Mouse (Mus musculus): ENCODE measurements around the gene Polk.

Gene Polk

DNA sequence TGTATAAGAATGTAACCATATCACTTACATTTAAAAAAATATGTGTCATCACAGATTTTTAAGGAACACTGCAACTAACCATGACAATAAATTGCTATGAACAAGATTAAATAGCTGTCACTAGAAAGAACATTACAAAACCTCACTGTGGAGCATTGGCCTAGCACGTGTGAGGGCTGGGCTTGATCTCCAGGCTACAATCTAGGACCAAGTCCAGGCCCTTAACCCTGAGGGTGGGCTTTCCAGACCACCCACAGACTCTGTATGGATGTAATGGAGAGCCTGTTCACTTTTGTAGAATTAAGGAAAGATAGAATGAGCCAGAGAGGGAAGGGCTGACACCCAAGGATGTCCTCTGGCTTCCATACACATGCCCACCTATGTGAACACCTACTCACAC, 79.7 kb downstream of the Polk start:
- DNase-seq (ENCODE audit: low read depth): no peak

DNA sequence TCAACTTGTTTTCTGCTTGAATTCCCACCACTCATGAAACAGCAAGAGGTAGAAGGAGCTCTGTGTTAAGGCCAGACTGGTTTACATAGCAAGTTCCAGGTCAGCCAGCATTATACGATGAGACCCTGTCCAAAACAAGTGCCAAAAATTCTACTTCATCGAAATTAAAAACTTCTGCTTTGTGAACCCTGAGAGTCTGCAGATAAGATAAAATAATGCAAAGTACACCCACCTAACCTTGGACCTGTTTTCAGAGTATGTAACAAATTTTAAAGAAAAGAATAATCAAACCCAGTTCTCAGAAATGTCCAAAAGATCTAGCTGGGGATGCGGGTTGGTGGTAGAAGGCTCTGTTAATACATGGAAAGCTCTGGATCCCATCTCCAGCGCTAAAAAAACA, 83.8 kb downstream of the Polk start:
- DNase-seq (ENCODE audit: low read depth): no peak

GRCm38 (mm10) chr13:96458018-96458417, 84.4 kb downstream of the Polk start:
- no peak for DNase-seq (ENCODE audit: low read depth)

GRCm38 (mm10) chr13:96457566-96457965, 84.8 kb downstream of the Polk start:
- DNase-seq (ENCODE audit: low read depth): no peak

DNA sequence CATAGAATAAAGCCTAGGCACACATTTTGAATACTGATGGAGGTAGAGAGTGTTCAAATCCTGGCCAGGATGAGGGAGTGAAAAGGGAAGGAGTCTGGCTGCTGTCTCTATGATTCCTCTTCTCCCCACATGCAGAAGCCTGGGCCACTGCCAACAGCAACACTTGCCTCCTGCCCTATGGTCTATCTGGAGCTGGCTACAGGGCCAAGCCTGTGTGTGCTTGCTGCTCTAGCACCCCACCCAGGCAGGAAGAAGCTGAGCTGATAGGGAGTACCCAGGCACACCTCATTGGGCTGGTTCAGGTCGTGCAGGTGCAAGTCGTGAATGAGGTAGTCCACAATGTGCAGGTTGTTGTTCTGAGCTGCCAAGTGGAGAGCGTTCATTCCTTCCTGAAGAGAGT, 88.1 kb downstream of the Polk start:
- peak; percentile 57 for DNase-seq (ENCODE audit: low read depth)

DNA sequence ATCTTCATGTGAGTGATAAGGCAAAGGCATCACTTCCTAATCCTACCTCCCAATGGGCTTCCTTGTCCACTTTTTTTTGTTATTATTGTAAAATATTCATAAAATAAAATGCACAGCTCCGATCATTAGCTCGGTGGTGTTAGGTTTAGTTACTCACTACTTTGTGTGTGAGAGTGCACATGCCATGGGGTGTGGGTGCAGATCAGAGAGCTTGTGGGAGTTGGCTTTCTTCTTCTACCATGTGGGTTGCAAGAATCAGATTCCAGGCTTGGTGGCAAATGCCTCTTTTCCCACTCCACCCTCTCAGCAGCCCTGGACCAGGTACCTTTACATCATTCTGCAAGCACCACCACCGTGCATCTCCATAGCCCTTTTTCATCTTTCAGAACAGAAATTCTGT, 89.8 kb downstream of the Polk start:
- no peak for DNase-seq (ENCODE audit: low read depth)

GRCm38 (mm10) chr13:96451386-96452140, 90.8 kb downstream of the Polk start:
- no peak for DNase-seq (ENCODE audit: low read depth)

DNA sequence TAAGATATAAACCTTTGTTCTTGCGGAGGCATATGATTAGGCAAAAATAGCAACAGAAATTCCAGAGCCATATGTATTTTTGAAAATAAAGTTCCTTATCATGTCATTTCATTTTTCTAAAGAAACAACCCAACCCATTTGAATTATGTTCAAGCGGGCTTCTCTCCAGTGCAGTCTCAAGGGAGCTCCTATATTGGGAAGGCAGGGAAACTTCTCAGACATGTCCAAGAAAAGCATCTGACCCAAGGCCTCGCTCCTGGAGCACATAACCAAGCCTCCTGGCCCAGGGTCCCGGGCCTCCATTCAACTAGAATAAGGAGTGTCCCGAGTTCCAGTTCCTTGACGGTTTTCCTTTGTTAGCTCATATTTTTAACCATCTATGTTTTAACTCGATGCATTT, 91.5 kb downstream of the Polk start:
- peak; percentile 48 for DNase-seq (ENCODE audit: low read depth)

GRCm38 (mm10) chr13:96450205-96450856, 92.0 kb downstream of the Polk start:
- no peak for DNase-seq (ENCODE audit: low read depth)

DNA sequence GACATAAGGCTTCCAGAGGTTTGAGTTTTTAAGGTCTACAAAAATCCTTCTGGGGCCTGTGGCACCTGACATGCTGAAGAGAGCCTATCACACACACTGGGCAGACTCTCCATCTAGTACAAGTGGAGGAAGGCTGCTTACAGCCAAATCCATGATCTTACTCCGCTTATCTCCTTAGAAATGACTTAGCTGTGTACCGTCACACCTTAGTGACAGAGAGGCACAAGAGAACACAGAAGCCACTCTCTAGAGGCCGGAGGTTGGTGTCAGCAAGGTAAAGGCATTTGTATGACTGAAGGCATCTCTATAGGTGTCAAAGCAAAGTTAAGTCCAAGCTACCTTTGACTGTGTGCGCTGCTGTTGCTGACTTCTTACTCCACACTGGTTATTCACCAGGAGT, 101.9 kb downstream of the Polk start:
- no peak for DNase-seq (ENCODE audit: low read depth)

- DNase-seq (ENCODE audit: low read depth): no peak
These were observed 105.5 kb downstream of the Polk start for GRCm38 (mm10) chr13:96436921-96437320.

GRCm38 (mm10) chr13:96435793-96436192, 106.6 kb downstream of the Polk start:
- no peak for DNase-seq (ENCODE audit: low read depth)

GRCm38 (mm10) chr13:96434899-96435331, 107.5 kb downstream of the Polk start:
- peak; percentile 12 for DNase-seq (ENCODE audit: low read depth)

- DNase-seq (ENCODE audit: low read depth): no peak
These were observed 108.7 kb downstream of the Polk start for GRCm38 (mm10) chr13:96433648-96434190.

DNA sequence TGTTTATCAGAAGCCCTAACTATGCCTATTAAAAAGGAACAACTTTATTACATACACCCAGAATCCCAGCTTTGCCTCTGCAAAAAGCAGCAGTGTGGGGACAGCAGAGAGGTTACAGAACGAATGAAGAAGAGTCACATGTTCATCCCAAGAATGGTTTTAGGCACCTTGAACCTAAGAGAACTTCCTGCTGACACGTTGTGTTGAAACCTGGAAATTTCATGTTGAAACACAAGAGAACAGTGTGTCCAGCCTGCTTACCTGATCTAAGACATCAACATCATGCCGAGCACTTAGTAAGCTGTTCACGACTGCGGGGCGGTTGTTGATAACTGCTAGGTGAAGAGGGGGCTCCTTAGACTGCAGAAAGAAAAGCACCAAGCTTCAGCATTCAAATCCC, 109.3 kb downstream of the Polk start:
- no peak for DNase-seq (ENCODE audit: low read depth)

DNA sequence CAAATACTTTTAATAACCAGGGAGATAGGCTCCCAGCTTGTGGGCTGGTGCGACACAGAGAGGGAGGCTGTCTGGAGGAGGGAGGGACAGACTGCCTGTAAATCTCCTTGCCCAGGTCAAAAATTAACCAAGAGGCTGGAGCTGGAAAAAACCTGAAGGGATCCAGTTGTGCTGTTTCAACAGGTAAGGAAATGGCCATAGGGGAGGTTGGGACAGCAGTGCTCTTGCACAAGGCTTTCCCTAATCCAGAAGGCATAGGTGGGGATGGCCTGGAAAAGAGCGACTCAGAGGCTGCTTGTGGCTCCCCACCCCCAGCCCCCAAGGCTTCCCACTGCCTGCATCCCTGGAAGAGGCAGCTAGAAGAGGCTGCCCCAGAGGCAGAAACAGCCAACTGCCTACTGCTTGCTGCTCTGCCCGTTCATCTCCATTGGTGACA, 110.0 kb downstream of the Polk start:
- DNase-seq (ENCODE audit: low read depth): no peak

- DNase-seq (ENCODE audit: low read depth): peak; percentile 88
These were observed 110.7 kb downstream of the Polk start for GRCm38 (mm10) chr13:96431595-96432156.
